9 mouse cellular contexts compared by ENCODE assay signal in genomic region chr2:165368496-165368895, GRCm38 (mm10). TPM values are rescaled to one million over a fixed set of nuclear protein-coding genes. Genes with fewer than 3 reads are reported as not detected.
A peak's percentile ranks its signal among the peaks of the same experiment; 100 is the strongest.
DNase-seq lines count a peak whose midpoint lies in the region; ATAC-seq and TF ChIP-seq lines count a peak whose summit lies in the region.
"Had no signal": no experiment of that assay in that cellular context is flagged by ENCODE, and none has a peak within 500 bp of the region (broad histone marks: within the 10 kb centered on the region; RNA-seq: fewer than 3 reads in every experiment).

TSS of gene Zfp663 (minus strand) at chr2:165368729.

- DNase-seq in heart, adult 11 months, result no peak
- DNase-seq in brain, embryonic 14.5 days (ENCODE audit: low read depth), result peak; percentile 86
- DNase-seq in urinary bladder, postnatal 4 days (ENCODE audit: low spot score in 2 of 2), result no peak
- DNase-seq in kidney, adult 18-20 months, result no peak
- DNase-seq in layer of hippocampus, postnatal 10 days (ENCODE audit: low spot score in 2 of 2), result no peak

- no peak for TF ChIP-seq CTCF in brain, embryonic 14.5 days (IDR thresholded peaks at IDR 0.05; ENCODE audit: borderline replicate concordance, extremely low read depth, insufficient read depth, insufficient read length)

- peak within 1 kb of the TSS; percentile 49 for H3K4me2 ChIP-seq in heart, embryonic 15.5 days
- H3K4me2 ChIP-seq in hindbrain, embryonic 15.5 days, result peak within 1 kb of the TSS; percentile 81
- peak within 1 kb of the TSS; percentile 67 for H3K4me2 ChIP-seq in midbrain, embryonic 16.5 days (ENCODE audit: low read length)

- no peaks in the 10 kb centered on the region for H3K9me3 ChIP-seq in heart, embryonic 15.5 days (replicated peaks)
- no peaks in the 10 kb centered on the region for H3K9me3 ChIP-seq in hindbrain, embryonic 15.5 days
- no peaks in the 10 kb centered on the region for H3K9me3 ChIP-seq in midbrain, embryonic 16.5 days (replicated peaks; ENCODE audit: control insufficient read depth, low read length, poor library complexity, severe bottlenecking)

- 4% methylated on average over 27 of the region's 27 CpGs for WGBS in heart, embryonic 15.5 days
- WGBS in hindbrain, embryonic 15.5 days, result under 1% methylated on average over 27 of the region's 27 CpGs
- under 1% methylated on average over 27 of the region's 27 CpGs for WGBS in midbrain, embryonic 16.5 days

- peak within 1 kb of the TSS; percentile 24; the same call in 1 of the 2 replicates for H3K4me3 ChIP-seq in heart, embryonic 15.5 days
- peak within 1 kb of the TSS; percentile 54 for H3K4me3 ChIP-seq in hindbrain, embryonic 15.5 days
- peak within 1 kb of the TSS; percentile 59 for H3K4me3 ChIP-seq in midbrain, embryonic 16.5 days (ENCODE audit: low read depth, low read length)

- peak; percentile 53; the same call in 1 of the 2 replicates for TF ChIP-seq POLR2A in brain, embryonic 14.5 days (IDR thresholded peaks at IDR 0.05; ENCODE audit: borderline replicate concordance, extremely low read depth, insufficient read depth, insufficient read length, poor library complexity, severe bottlenecking)

- ATAC-seq in heart, embryonic 15.5 days (replicated peaks; ENCODE audit: insufficient number of reproducible peaks, insufficient read depth, low FRiP score, low read depth), result no peak
- peak; percentile 13; the same call in 1 of the 2 replicates for ATAC-seq in hindbrain, embryonic 15.5 days (ENCODE audit: low FRiP score, low read depth)
- ATAC-seq in midbrain, embryonic 16.5 days, result peak; percentile 63

- H3K27ac ChIP-seq in heart, embryonic 15.5 days, result no peak within 1 kb of the TSS
- peak within 1 kb of the TSS; percentile 79 for H3K27ac ChIP-seq in hindbrain, embryonic 15.5 days (replicated peaks)
- H3K27ac ChIP-seq in midbrain, embryonic 16.5 days (ENCODE audit: low read length), result peak within 1 kb of the TSS; percentile 83

- peaks cover 44% of the 10 kb centered on the region for H3K27me3 ChIP-seq in heart, embryonic 15.5 days
- H3K27me3 ChIP-seq in hindbrain, embryonic 15.5 days, result no peaks in the 10 kb centered on the region
- H3K27me3 ChIP-seq in midbrain, embryonic 16.5 days (ENCODE audit: control insufficient read depth, insufficient read depth, low read depth, low read length), result no peaks in the 10 kb centered on the region

- H3K36me3 ChIP-seq in heart, embryonic 15.5 days, result no peaks in the 10 kb centered on the region
- no peaks in the 10 kb centered on the region for H3K36me3 ChIP-seq in hindbrain, embryonic 15.5 days
- H3K36me3 ChIP-seq in midbrain, embryonic 16.5 days (ENCODE audit: control insufficient read depth, insufficient read depth, low read length), result no peaks in the 10 kb centered on the region

- peaks cover 13% of the 10 kb centered on the region for H3K4me1 ChIP-seq in heart, embryonic 15.5 days (replicated peaks)
- H3K4me1 ChIP-seq in hindbrain, embryonic 15.5 days (replicated peaks), result peaks cover 30% of the 10 kb centered on the region
- H3K4me1 ChIP-seq in midbrain, embryonic 16.5 days (ENCODE audit: control insufficient read depth, insufficient read depth, low read length), result peaks cover 13% of the 10 kb centered on the region

- no peak within 1 kb of the TSS for H3K9ac ChIP-seq in heart, embryonic 15.5 days
- peak within 1 kb of the TSS; percentile 72 for H3K9ac ChIP-seq in hindbrain, embryonic 15.5 days
- peak within 1 kb of the TSS; percentile 86 for H3K9ac ChIP-seq in midbrain, embryonic 16.5 days (ENCODE audit: low read depth, low read length)

RNA-seq across cellular contexts. Expression of gene Zfp663, which starts in this region (rescaled TPM):
- polyA plus RNA-seq in heart, embryonic 15.5 days (2015; fragmentation: Nextera tagmentation; extraction: Ambion mirVana), result 0.20 and 0.24 TPM in 2 replicates
- 6.5 and 7.2 TPM in 2 replicates for polyA plus RNA-seq in brain, embryonic 14.5 days (2012; rRNA removed)
- polyA plus RNA-seq in hindbrain, embryonic 15.5 days (2015; fragmentation: Nextera tagmentation; extraction: Ambion mirVana), result 5.8 and 8.3 TPM in 2 replicates
- polyA plus RNA-seq in midbrain, embryonic 16.5 days (2015; fragmentation: Nextera tagmentation; extraction: Ambion mirVana), result 7.3 and 9.1 TPM in 2 replicates
- under 1 TPM; 0.85 to 0.94 TPM for total RNA-seq in layer of hippocampus, postnatal 10 days (2021)
- total RNA-seq: common myeloid progenitor, adult 5-6 weeks had no signal
